In genomic region chr17:84465753-84466608, GRCm38 (mm10) we compare ENCODE assay signal across 8 mouse cellular contexts. TPM values are rescaled to one million over a fixed set of nuclear protein-coding genes. Genes with fewer than 3 reads are reported as not detected.
A peak's percentile ranks its signal among the peaks of the same experiment; 100 is the strongest.
DNase-seq lines count a peak whose midpoint lies in the region; ATAC-seq and TF ChIP-seq lines count a peak whose summit lies in the region.

TSS of gene Thada (minus strand) at chr17:84466205.

- H3K9me3 ChIP-seq in G1E (replicated peaks): 0 out of 2 replicates have a peak, but pooled peaks cover 2% of the 10 kb centered on the region
- no peaks in the 10 kb centered on the region for H3K9me3 ChIP-seq in forebrain, embryonic 16.5 days (ENCODE audit: control insufficient read depth, low read length)
- H3K9me3 ChIP-seq in lung, embryonic 14.5 days (ENCODE audit: low read depth, low read length): no peaks in the 10 kb centered on the region

- DNase-seq in G1E (ENCODE audit: low spot score): peak; percentile 89
- peak; percentile 97 for DNase-seq in cerebellum, adult 18-20 months
- peak; percentile 98 to 99 for DNase-seq in heart, postnatal 36 days
- peak; percentile 97 to 99 for DNase-seq in layer of hippocampus, adult 2 months (ENCODE audit: low spot score in 2 of 2)
- DNase-seq in lung, embryonic 14.5 days: peak; percentile 100
- peak; percentile 99 for DNase-seq in thymus, adult 2 months

- WGBS in forebrain, embryonic 16.5 days: under 1% methylated on average over 65 of the region's 67 CpGs
- under 1% methylated on average over 67 of the region's 67 CpGs for WGBS in lung, embryonic 14.5 days
- under 1% methylated on average over 67 of the region's 67 CpGs for WGBS in olfactory bulb, adult 2 months
- under 1% methylated on average over 67 of the region's 67 CpGs for WGBS in thymus, adult 2 months

- peak; percentile 82 for TF ChIP-seq POLR2A in olfactory bulb, adult 2 months (IDR thresholded peaks at IDR 0.05; ENCODE audit: insufficient read depth, low read depth, low read length)
- peak; percentile 65; the same call in 1 of the 2 replicates for TF ChIP-seq POLR2A in thymus, adult 2 months (IDR thresholded peaks at IDR 0.05; ENCODE audit: control insufficient read depth, extremely low read depth, insufficient read depth, low read length, poor library complexity)

- peak within 1 kb of the TSS; percentile 94 for H3K4me3 ChIP-seq in G1E (ENCODE audit: low read depth, low read length)
- peak within 1 kb of the TSS; percentile 71 for H3K4me3 ChIP-seq in forebrain, embryonic 16.5 days (replicated peaks; ENCODE audit: low read length)
- H3K4me3 ChIP-seq in layer of hippocampus, adult 2 months: peak within 1 kb of the TSS; percentile 87
- H3K4me3 ChIP-seq in lung, embryonic 14.5 days (ENCODE audit: low read depth, low read length): peak within 1 kb of the TSS; percentile 85
- H3K4me3 ChIP-seq in olfactory bulb, adult 2 months (ENCODE audit: insufficient read depth, low read depth, low read length): peak within 1 kb of the TSS; percentile 70
- H3K4me3 ChIP-seq in thymus, adult 2 months (ENCODE audit: control insufficient read depth, insufficient read depth, low read length): peak within 1 kb of the TSS; percentile 80

- H3K36me3 ChIP-seq in G1E (replicated peaks): peaks cover 7% of the 10 kb centered on the region
- no peaks in the 10 kb centered on the region for H3K36me3 ChIP-seq in forebrain, embryonic 16.5 days (ENCODE audit: control insufficient read depth, insufficient read depth)
- 0 out of 2 replicates have a peak, but pooled peaks cover 5% of the 10 kb centered on the region for H3K36me3 ChIP-seq in lung, embryonic 14.5 days (ENCODE audit: insufficient read depth)
- no peaks in the 10 kb centered on the region for H3K36me3 ChIP-seq in thymus, adult 2 months (ENCODE audit: control insufficient read depth, insufficient read depth, low read length)

- H3K4me1 ChIP-seq in G1E (ENCODE audit: insufficient read depth, low read depth, low read length): peaks cover 15% of the 10 kb centered on the region
- peaks cover 13% of the 10 kb centered on the region for H3K4me1 ChIP-seq in forebrain, embryonic 16.5 days (replicated peaks; ENCODE audit: control insufficient read depth, insufficient read depth, low read length)
- peaks cover 7% of the 10 kb centered on the region; the same call in 1 of the 2 replicates for H3K4me1 ChIP-seq in lung, embryonic 14.5 days (ENCODE audit: insufficient read depth)
- H3K4me1 ChIP-seq in olfactory bulb, adult 2 months (ENCODE audit: control insufficient read depth, insufficient read depth, low read length): no peaks in the 10 kb centered on the region
- H3K4me1 ChIP-seq in thymus, adult 2 months (replicated peaks; ENCODE audit: control insufficient read depth, insufficient read depth, low read length): peaks cover 4% of the 10 kb centered on the region; the same call in 1 of the 2 replicates

- peak within 1 kb of the TSS; percentile 72 for H3K9ac ChIP-seq in forebrain, embryonic 16.5 days (replicated peaks; ENCODE audit: low read depth, low read length)
- peak within 1 kb of the TSS; percentile 74 for H3K9ac ChIP-seq in lung, embryonic 14.5 days

- ATAC-seq in G1E (ENCODE audit: extremely low read depth, insufficient number of reproducible peaks, low FRiP score, poor library complexity, severe bottlenecking): peak; percentile 90
- ATAC-seq in forebrain, embryonic 16.5 days: peak; percentile 99
- peak; percentile 98 for ATAC-seq in lung, embryonic 14.5 days (ENCODE audit: insufficient read depth)

- H3K27me3 ChIP-seq in G1E (ENCODE audit: insufficient read depth, low read length): peaks cover 15% of the 10 kb centered on the region; the same call in 1 of the 2 replicates
- no peaks in the 10 kb centered on the region for H3K27me3 ChIP-seq in forebrain, embryonic 16.5 days (replicated peaks; ENCODE audit: control insufficient read depth, insufficient read depth, low read length)
- no peaks in the 10 kb centered on the region for H3K27me3 ChIP-seq in lung, embryonic 14.5 days (ENCODE audit: insufficient read depth, low read length)
- H3K27me3 ChIP-seq in thymus, adult 2 months (ENCODE audit: control insufficient read depth, insufficient read depth, low read length): no peaks in the 10 kb centered on the region

- H3K27ac ChIP-seq in forebrain, embryonic 16.5 days (ENCODE audit: low read length): peak within 1 kb of the TSS; percentile 72
- peak within 1 kb of the TSS; percentile 95 for H3K27ac ChIP-seq in layer of hippocampus, adult 2 months
- H3K27ac ChIP-seq in lung, embryonic 14.5 days (ENCODE audit: low read depth): peak within 1 kb of the TSS; percentile 75
- peak within 1 kb of the TSS; percentile 84 for H3K27ac ChIP-seq in olfactory bulb, adult 2 months (ENCODE audit: insufficient read depth, low read depth, low read length)
- H3K27ac ChIP-seq in thymus, adult 2 months (ENCODE audit: control insufficient read depth, insufficient read depth, low read length): peak within 1 kb of the TSS; percentile 6; the same call in 1 of the 2 replicates

- H3K4me2 ChIP-seq in forebrain, embryonic 16.5 days (ENCODE audit: low read length): peak within 1 kb of the TSS; percentile 82
- H3K4me2 ChIP-seq in lung, embryonic 14.5 days: peak within 1 kb of the TSS; percentile 93

- no peak for TF ChIP-seq CTCF in G1E (IDR thresholded peaks at IDR 0.05; ENCODE audit: low read depth, low read length)
- TF ChIP-seq CTCF in layer of hippocampus, adult 2 months (conservative IDR thresholded peaks at IDR 0.05): peak; percentile 23
- TF ChIP-seq CTCF in lung, embryonic 14.5 days (IDR thresholded peaks at IDR 0.05; ENCODE audit: low read depth): 0 out of 2 replicates have a peak, but pooled peaks have one; percentile 20
- no peak for TF ChIP-seq CTCF in olfactory bulb, adult 2 months (IDR thresholded peaks at IDR 0.05; ENCODE audit: insufficient read depth, low read depth, low read length)
- no peak for TF ChIP-seq CTCF in thymus, adult 2 months (IDR thresholded peaks at IDR 0.05; ENCODE audit: borderline replicate concordance, control insufficient read depth, extremely low read depth, insufficient read depth, low read length, poor library complexity)

- intact Hi-C loops in heart, postnatal 36 days (cut with DNase I): no loop called here

RNA-seq across cellular contexts. Expression of gene Thada, which starts in this region (rescaled TPM):
- total RNA-seq in G1E (2014; fragmentation: Nextera tagmentation): 47.7 and 55.2 TPM in 2 replicates
- total RNA-seq in G1E (2017): 28.1 and 28.9 TPM in 2 replicates
- polyA plus RNA-seq in G1E (2012): 2.2 and 2.8 TPM in 2 replicates
- polyA plus RNA-seq in forebrain, embryonic 16.5 days (2015; fragmentation: Nextera tagmentation; extraction: Ambion mirVana): 5.9 and 6.6 TPM in 2 replicates
- 1 to 10 TPM; 7.3 to 9.1 TPM for total RNA-seq in heart, postnatal 36 days (2021)
- total RNA-seq in layer of hippocampus, adult 2 months (2021): 10 to 100 TPM; 14.8 to 17.3 TPM
- 12.1 and 14.5 TPM in 2 replicates for polyA plus RNA-seq in lung, embryonic 14.5 days (2014; fragmentation: Nextera tagmentation; extraction: Ambion mirVana)
- polyA plus RNA-seq in olfactory bulb, adult 2 months (2012; ENCODE audit: insufficient read depth, insufficient read length, low replicate concordance, missing spikeins): not detected in 2 replicates
- polyA plus RNA-seq in thymus, adult 2 months (2012; rRNA removed): 40.1 and 40.6 TPM in 2 replicates

Comparison
In these comparisons a context has a peak if more than half of its experiments do, and no peak if none do; other contexts are left out.
1. Peak in every context shown above with its lines: DNase-seq, ATAC-seq, H3K4me3 ChIP-seq and H3K27ac ChIP-seq.
2. CTCF ChIP-seq: peak in layer of hippocampus, adult 2 months (single experiment) and lung, embryonic 14.5 days (single experiment); none in G1E (single experiment), olfactory bulb, adult 2 months (single experiment) and thymus, adult 2 months (single experiment).
3. H3K27ac ChIP-seq: peak in every context shown above with its lines; median percentile 95 in layer of hippocampus, adult 2 months; 84 in olfactory bulb, adult 2 months; 75 in lung, embryonic 14.5 days; 72 in forebrain, embryonic 16.5 days; 6 in thymus, adult 2 months.